Mouse (Mus musculus): ENCODE results near the gene Ercc6. TPM values are rescaled to one million over a fixed set of nuclear protein-coding genes. Genes with fewer than 3 reads are reported as not detected.

Ercc6 gene
- polyA plus RNA-seq, 1 experiment: 9.4 TPM

- H3K27me3 ChIP-seq (ENCODE audit: control insufficient read depth, insufficient read depth, low read length): no peaks in the 10 kb centered on the region
- H3K36me3 ChIP-seq (ENCODE audit: control insufficient read depth, insufficient read depth, low read length): no peaks in the 10 kb centered on the region
- WGBS: 5% methylated on average over 3 of the region's 3 CpGs
- H3K4me3 ChIP-seq (ENCODE audit: control insufficient read depth, insufficient read depth, low read length): no peak overlapping the region
- no peak overlapping the region for H3K27ac ChIP-seq (ENCODE audit: control insufficient read depth, insufficient read depth, low read length)
- no peaks in the 10 kb centered on the region for H3K4me1 ChIP-seq (replicated peaks; ENCODE audit: control insufficient read depth, insufficient read depth, low read length)
- no peak for DNase-seq
- TF ChIP-seq CTCF (IDR thresholded peaks at IDR 0.05; ENCODE audit: borderline replicate concordance, control insufficient read depth, extremely low read depth, insufficient read depth, low read length, poor library complexity) (no peak), POLR2A (IDR thresholded peaks at IDR 0.05; ENCODE audit: control insufficient read depth, extremely low read depth, insufficient read depth, low read length, poor library complexity) (no peak)
Measured at GRCm38 (mm10) chr14:32624245-32624644, 110.9 kb downstream of the Ercc6 start.

DNA sequence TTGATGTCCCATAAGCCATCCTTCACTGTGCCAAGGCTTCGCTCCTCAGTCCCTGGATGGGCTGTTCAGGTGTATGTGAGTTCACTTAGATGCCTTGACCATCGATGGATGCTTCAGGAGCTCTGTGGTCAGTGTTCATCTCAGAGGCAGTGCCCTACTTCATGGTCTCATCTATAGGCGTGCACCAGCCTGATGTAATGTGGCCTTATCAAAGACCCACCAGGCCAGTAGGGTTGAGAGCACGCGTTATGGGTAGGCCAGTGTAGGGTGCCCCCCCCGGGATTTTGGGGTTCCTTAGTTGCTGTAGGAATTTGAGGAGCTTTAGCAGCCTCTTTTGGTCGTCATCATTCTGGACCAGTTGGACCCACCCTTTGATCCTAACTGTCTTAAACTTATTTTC is 111.5 kb downstream of the Ercc6 start:
- no peaks in the 10 kb centered on the region for H3K27me3 ChIP-seq (ENCODE audit: control insufficient read depth, insufficient read depth, low read length)
- no peak overlapping the region for H3K27ac ChIP-seq (ENCODE audit: control insufficient read depth, insufficient read depth, low read length)
- no peak for TF ChIP-seq POLR2A (IDR thresholded peaks at IDR 0.05; ENCODE audit: control insufficient read depth, extremely low read depth, insufficient read depth, low read length, poor library complexity)
- no peak for TF ChIP-seq CTCF (IDR thresholded peaks at IDR 0.05; ENCODE audit: borderline replicate concordance, control insufficient read depth, extremely low read depth, insufficient read depth, low read length, poor library complexity)
- H3K36me3 ChIP-seq (ENCODE audit: control insufficient read depth, insufficient read depth, low read length): no peaks in the 10 kb centered on the region
- no peak for DNase-seq
- no peak overlapping the region for H3K4me3 ChIP-seq (ENCODE audit: control insufficient read depth, insufficient read depth, low read length)
- no peaks in the 10 kb centered on the region for H3K4me1 ChIP-seq (replicated peaks; ENCODE audit: control insufficient read depth, insufficient read depth, low read length)
- WGBS: 88% methylated on average over 7 of the region's 7 CpGs

DNA sequence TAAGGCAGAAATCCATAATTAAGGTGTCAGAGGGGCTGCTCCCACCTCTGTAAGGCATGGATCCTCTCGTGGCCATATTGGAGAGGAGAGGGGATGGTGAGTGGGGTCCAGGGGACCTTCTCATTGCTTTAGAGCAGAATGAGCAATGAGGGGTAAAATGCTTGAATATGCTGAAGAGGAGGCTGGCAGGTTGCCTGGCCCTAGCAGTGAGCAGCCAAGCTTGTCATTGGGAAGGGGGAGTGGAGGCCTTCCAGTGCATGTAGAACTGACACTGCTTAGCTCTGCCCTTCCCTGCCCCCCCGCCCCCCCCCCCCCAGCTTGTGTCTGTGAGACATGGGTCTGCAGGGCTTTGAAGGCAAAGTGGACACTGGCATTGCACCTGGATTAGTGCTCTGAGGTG is 114.0 kb downstream of the Ercc6 start:
- Histone ChIP-seq H3K27ac (ENCODE audit: control insufficient read depth, insufficient read depth, low read length) (no peak overlapping the region), H3K36me3 (ENCODE audit: control insufficient read depth, insufficient read depth, low read length) (no peaks in the 10 kb centered on the region), H3K4me1 (replicated peaks; ENCODE audit: control insufficient read depth, insufficient read depth, low read length) (no peaks in the 10 kb centered on the region), H3K4me3 (ENCODE audit: control insufficient read depth, insufficient read depth, low read length) (no peak overlapping the region), H3K27me3 (ENCODE audit: control insufficient read depth, insufficient read depth, low read length) (no peaks in the 10 kb centered on the region)
- no peak for TF ChIP-seq POLR2A (IDR thresholded peaks at IDR 0.05; ENCODE audit: control insufficient read depth, extremely low read depth, insufficient read depth, low read length, poor library complexity)
- no peak for TF ChIP-seq CTCF (IDR thresholded peaks at IDR 0.05; ENCODE audit: borderline replicate concordance, control insufficient read depth, extremely low read depth, insufficient read depth, low read length, poor library complexity)
- no peak for DNase-seq
- WGBS: 83% methylated on average over 2 of the region's 2 CpGs

GRCm38 (mm10) chr14:32628584-32628983 is 115.3 kb downstream of the Ercc6 start:
- DNase-seq: no peak
- Histone ChIP-seq H3K4me3 (ENCODE audit: control insufficient read depth, insufficient read depth, low read length) (no peak overlapping the region), H3K27ac (ENCODE audit: control insufficient read depth, insufficient read depth, low read length) (no peak overlapping the region), H3K36me3 (ENCODE audit: control insufficient read depth, insufficient read depth, low read length) (no peaks in the 10 kb centered on the region), H3K27me3 (ENCODE audit: control insufficient read depth, insufficient read depth, low read length) (no peaks in the 10 kb centered on the region), H3K4me1 (replicated peaks; ENCODE audit: control insufficient read depth, insufficient read depth, low read length) (no peaks in the 10 kb centered on the region)
- 45% methylated on average over 10 of the region's 10 CpGs for WGBS
- no peak for TF ChIP-seq POLR2A (IDR thresholded peaks at IDR 0.05; ENCODE audit: control insufficient read depth, extremely low read depth, insufficient read depth, low read length, poor library complexity)
- no peak for TF ChIP-seq CTCF (IDR thresholded peaks at IDR 0.05; ENCODE audit: borderline replicate concordance, control insufficient read depth, extremely low read depth, insufficient read depth, low read length, poor library complexity)

Other genes starting within 250 kb of the Ercc6 start
- gene Ogdhl, start 191.5 kb upstream of the Ercc6 start, polyA plus RNA-seq (2012; rRNA removed): 1.4 and 6.6 TPM in 2 replicates
- gene 1700024G13Rik, start 125.1 kb upstream of the Ercc6 start, polyA plus RNA-seq (2012; rRNA removed): not detected in 2 replicates
- 0.13 and 0.16 TPM in 2 replicates for gene Slc18a3, start 48.7 kb upstream of the Ercc6 start, polyA plus RNA-seq (2012; rRNA removed)
- gene Chat, start 47.5 kb upstream of the Ercc6 start, polyA plus RNA-seq (2012; rRNA removed): 0.37 and 0.67 TPM in 2 replicates
- 0.08 TPM in 1 of 2 replicates, not detected in the other for gene Prrxl1, start 85.9 kb downstream of the Ercc6 start, polyA plus RNA-seq (2012; rRNA removed)
- gene 3425401B19Rik, start 171.8 kb downstream of the Ercc6 start, polyA plus RNA-seq (2012; rRNA removed): 0.31 and 0.81 TPM in 2 replicates